Mouse (Mus musculus) midbrain, embryonic 10.5 days (tissue): ENCODE measurements at regions not wholly inside any gene's neighbourhood (a gene's known extent, or its start where the extent isn't known, plus 50 kb on each side); places are given as distances from the start of the nearest gene placed in this dataset.

Experiments used
- DNase-seq: peaks from one replicate; pipeline ENCODE4 v3.0.0-alpha.2; 2017; ENCODE audit warnings: low spot score
- H3K27ac ChIP-seq: fragments of 300-500 bp; sonication (generic); replicated peaks from 2 replicates; pipeline ENCODE4 v1.5.1; 2016; ENCODE audit warnings: mild to moderate bottlenecking
- H3K27me3 ChIP-seq: fragments of 300-500 bp; sonication (generic); 2 replicates; pipeline ENCODE4 v1.6.1; 2016; ENCODE audit warnings: low read depth, mild to moderate bottlenecking; ENCODE audit not compliant: poor library complexity, severe bottlenecking
- H3K36me3 ChIP-seq: fragments of 300-500 bp; sonication (generic); 2 replicates; pipeline ENCODE4 v1.6.1; 2016; ENCODE audit warnings: mild to moderate bottlenecking, moderate library complexity
- H3K4me1 ChIP-seq: fragments of 300-500 bp; sonication (generic); 2 replicates; pipeline ENCODE4 v1.6.1; 2016
- H3K4me3 ChIP-seq: fragments of 300-500 bp; sonication (generic); 2 replicates; pipeline ENCODE4 v1.5.1; 2016; ENCODE audit warnings: mild to moderate bottlenecking, moderate library complexity
- H3K9me3 ChIP-seq: fragments of 300-500 bp; sonication (generic); replicated peaks from 2 replicates; pipeline ENCODE4 v1.6.1; 2016; ENCODE audit warnings: mild to moderate bottlenecking
- WGBS: fragments of 180-500 bp; shearing (Covaris S2); methylation state at CpG from one replicate; pipeline ENCODE4 v1.1.7; 2016; 5-methylcytosine and 5-hydroxymethylcytosine counted together

DNA sequence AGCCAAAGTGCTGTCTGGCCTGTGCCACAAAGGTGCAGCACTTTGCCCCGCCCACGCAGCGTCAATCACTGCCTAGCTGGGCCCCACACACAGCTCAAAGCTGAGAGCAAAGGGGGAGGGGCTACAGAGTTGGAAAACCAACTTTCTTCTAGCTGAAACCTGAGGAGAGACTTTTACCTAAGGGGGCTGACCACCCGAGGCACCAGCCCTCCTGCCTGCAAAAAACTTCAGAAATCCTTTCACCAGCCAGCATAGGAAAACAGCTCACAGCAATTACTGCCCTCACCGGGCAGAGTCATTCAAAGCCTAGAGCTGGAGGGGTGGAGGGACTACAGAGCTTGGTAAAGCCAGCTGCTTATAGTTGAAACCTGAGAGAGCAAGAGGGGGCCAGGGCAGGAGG is 74.6 kb upstream of the Pabpc5 start:
- no peak overlapping the region for H3K27ac ChIP-seq

More for the DNA sequence above, 74.6 kb upstream of the Pabpc5 start:
- Histone ChIP-seq H3K27me3 (no peaks in the 10 kb centered on the region), H3K4me1 (no peaks in the 10 kb centered on the region), H3K36me3 (no peaks in the 10 kb centered on the region), H3K4me3 (no peak overlapping the region), H3K9me3 (no peaks in the 10 kb centered on the region)
- peak; percentile 16 for DNase-seq
- WGBS, result 43% methylated on average over 5 of the region's 5 CpGs
